Mouse (Mus musculus) lung, embryonic 14.5 days (tissue): Measurements from ENCODE around the gene Zcrb1. TPM values are rescaled to one million over a fixed set of nuclear protein-coding genes. Genes with fewer than 3 reads are reported as not detected.
A peak's percentile ranks its signal among the peaks of the same experiment; 100 is the strongest.
"Not testable (repeated sequence)": the region's sequence is repeated elsewhere in the genome, so short reads cannot be mapped to it uniquely, and the experiment has no call there.

Experiments used
- ATAC-seq: fragments of 200-750 bp; cut with Nextera tagmentation; 2 replicates; pipeline ENCODE4 v1.8.0; 2017; ENCODE audit warnings: mild to moderate bottlenecking, moderate TSS enrichment, moderate library complexity; ENCODE audit not compliant: insufficient read depth
- DNase-seq: peaks from one replicate; pipeline ENCODE4 v3.0.0-alpha.2; 2015
- H3K27ac ChIP-seq: fragments of 300-500 bp; sonication (generic); 2 replicates; pipeline ENCODE4 v1.5.1; 2014; ENCODE audit warnings: low read depth, mild to moderate bottlenecking, moderate library complexity
- H3K27me3 ChIP-seq: fragments of 300-500 bp; sonication (generic); 2 replicates; pipeline ENCODE4 v1.6.1; 2014; ENCODE audit warnings: low read length, control low read depth; ENCODE audit not compliant: insufficient read depth
- H3K36me3 ChIP-seq: fragments of 300-500 bp; sonication (generic); 2 replicates; pipeline ENCODE4 v1.6.1; 2014; ENCODE audit warnings: control low read depth; ENCODE audit not compliant: insufficient read depth
- H3K4me1 ChIP-seq: fragments of 300-500 bp; sonication (generic); 2 replicates; pipeline ENCODE4 v1.6.1; 2014; ENCODE audit warnings: antibody characterized with exemption, control low read depth; ENCODE audit not compliant: insufficient read depth
- H3K4me2 ChIP-seq: fragments of 300-500 bp; sonication (generic); 2 replicates; pipeline ENCODE4 v1.6.1; 2014; ENCODE audit warnings: mild to moderate bottlenecking
- H3K4me3 ChIP-seq: fragments of 300-500 bp; sonication (generic); 2 replicates; pipeline ENCODE4 v1.5.1; 2014; ENCODE audit warnings: low read depth, low read length
- H3K9ac ChIP-seq: fragments of 300-500 bp; sonication (generic); 2 replicates; pipeline ENCODE4 v1.6.1; 2014
- H3K9me3 ChIP-seq: fragments of 300-500 bp; sonication (generic); 2 replicates; pipeline ENCODE4 v1.6.1; 2016; ENCODE audit warnings: low read depth, low read length, control low read depth
- CTCF ChIP-seq: IDR thresholded peaks from 2 replicates; pipeline ENCODE4 v1.5.1; 2016; ENCODE audit warnings: antibody characterized with exemption, low read depth
- WGBS: fragments of 180-500 bp; shearing (Covaris S2); extraction: QIAGEN DNeasy Blood & Tissue Kit; methylation state at CpG from one replicate; pipeline ENCODE4 v1.1.7; 2014; 5-methylcytosine and 5-hydroxymethylcytosine counted together
- polyA plus RNA-seq: library from polyadenylated mRNA; unstranded; fragments of >200 nt; fragmentation: Nextera tagmentation; extraction: Ambion mirVana; gene quantifications from 2 replicates; pipeline ENCODE4 v1.2.1, GENCODE M21; 2014

Gene Zcrb1
- polyA plus RNA-seq, 1 experiment from 2014 or later: 115 TPM

DNA sequence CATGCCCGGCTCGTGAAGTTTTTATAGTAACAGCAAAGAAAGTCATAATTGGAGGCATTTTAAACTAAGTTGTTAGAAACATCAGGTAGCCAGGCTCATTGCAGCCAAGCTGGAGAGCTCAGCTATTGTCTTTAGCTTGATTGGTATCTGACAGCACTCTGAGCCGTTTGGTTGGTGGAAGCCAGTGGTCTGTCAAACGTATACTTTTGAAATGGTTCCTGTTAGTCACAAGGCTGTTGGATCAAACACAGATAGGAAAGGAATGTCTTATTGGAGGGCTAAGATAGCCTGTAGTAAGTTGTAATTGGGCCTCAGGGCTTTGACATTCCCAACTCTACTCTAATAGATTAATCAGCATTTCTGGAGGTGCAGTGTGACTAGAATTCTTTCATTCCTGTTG lies 3.3 kb upstream of the Zcrb1 start:
- Histone ChIP-seq H3K27me3 (no peaks in the 10 kb centered on the region), H3K9ac (no peak overlapping the region), H3K4me3 (no peak overlapping the region), H3K9me3 (no peaks in the 10 kb centered on the region), H3K36me3 (0 out of 2 replicates have a peak, but pooled peaks cover 2% of the 10 kb centered on the region), H3K27ac (no peak overlapping the region), H3K4me1 (peaks cover 12% of the 10 kb centered on the region), H3K4me2 (no peak overlapping the region)
- ATAC-seq: no peak
- DNase-seq: no peak
- WGBS: 55% methylated on average over 4 of the region's 4 CpGs
- TF ChIP-seq CTCF: no peak

DNA sequence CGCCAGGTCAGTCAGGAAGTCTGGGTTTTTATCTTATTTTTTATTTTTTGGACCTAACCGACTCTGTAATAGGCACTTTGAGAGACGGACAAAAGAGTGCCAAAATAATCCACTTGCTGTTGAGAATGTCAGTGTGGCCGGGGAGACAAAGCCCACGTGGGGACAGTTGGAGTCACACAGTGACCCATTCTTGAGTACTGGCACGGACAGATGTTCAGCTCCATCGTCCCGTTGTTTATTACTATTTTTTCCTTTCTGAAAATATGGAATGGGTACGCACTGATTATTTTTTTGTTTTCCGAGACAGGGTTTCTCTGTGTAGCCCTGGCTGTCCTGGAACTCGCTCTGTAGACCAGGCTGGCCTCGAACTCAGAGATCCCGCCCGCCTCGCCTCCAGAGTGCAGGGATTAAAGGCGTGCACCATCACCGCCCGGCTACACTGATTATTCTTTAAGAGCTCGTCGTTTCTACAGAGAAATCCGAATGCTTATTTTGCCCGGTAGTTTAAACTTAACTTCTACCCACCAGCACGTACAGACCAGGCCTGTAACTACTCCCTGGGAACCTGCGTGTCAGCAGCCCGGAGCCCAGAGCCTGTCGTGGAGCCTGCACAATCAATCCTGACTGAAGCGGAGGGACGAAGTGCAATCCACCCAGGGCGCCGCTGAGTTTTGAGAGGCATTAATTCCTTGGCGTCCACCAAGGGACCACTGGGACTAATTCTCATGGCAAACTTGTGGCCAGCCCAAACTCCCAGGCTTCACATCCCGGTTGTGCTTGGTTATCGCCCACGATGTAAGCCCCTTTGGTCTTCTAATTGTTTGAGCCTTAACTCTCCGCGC lies 786 bp upstream of the Zcrb1 start:
- 2% methylated on average over 36 of the region's 36 CpGs for WGBS
- Histone ChIP-seq H3K9me3 (no peaks in the 10 kb centered on the region), H3K4me3 (peak overlapping the region; percentile 97), H3K36me3 (peaks cover 17% of the 10 kb centered on the region), H3K27ac (peak overlapping the region; percentile 89), H3K4me2 (peak overlapping the region; percentile 84), H3K4me1 (peaks cover 13% of the 10 kb centered on the region), H3K9ac (peak overlapping the region; percentile 96), H3K27me3 (no peaks in the 10 kb centered on the region)
- DNase-seq: peak; percentile 24
- peak; percentile 43; the same call in 1 of the 2 replicates for ATAC-seq
- TF ChIP-seq CTCF: no peak

DNA sequence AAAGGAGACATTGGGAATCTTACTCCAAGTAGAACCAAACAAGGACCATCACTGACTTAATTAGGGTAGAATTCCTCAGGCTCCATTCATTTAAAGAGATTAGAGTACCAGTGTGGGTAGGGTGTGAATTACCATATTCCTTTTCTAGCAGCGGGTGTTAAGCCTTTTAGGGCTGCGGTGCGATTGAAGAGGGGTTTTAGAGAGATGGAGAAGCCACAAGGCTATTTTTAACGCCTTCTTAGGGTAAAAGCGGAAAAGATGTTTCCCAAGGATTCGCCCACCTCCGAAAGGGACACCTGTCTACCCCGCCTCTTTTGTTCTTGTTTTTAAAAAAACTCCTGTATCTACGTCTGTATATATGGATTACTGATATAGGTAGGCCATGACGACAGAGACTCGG lies 865 bp downstream of the Zcrb1 start:
- no peak overlapping the region for H3K27ac ChIP-seq
- no peak for TF ChIP-seq CTCF
- no peak for ATAC-seq
- WGBS: 3% methylated on average over 11 of the region's 11 CpGs
- H3K4me3 ChIP-seq: peak overlapping the region; percentile 97
- H3K4me1 ChIP-seq: peaks cover 13% of the 10 kb centered on the region
- no peaks in the 10 kb centered on the region for H3K9me3 ChIP-seq
- no peak for DNase-seq
- peaks cover 34% of the 10 kb centered on the region for H3K36me3 ChIP-seq
- H3K4me2 ChIP-seq: peak overlapping the region; percentile 84
- H3K27me3 ChIP-seq: no peaks in the 10 kb centered on the region
- H3K9ac ChIP-seq: peak overlapping the region; percentile 96

- TF ChIP-seq CTCF: no peak
- WGBS: 65% methylated on average over 5 of the region's 5 CpGs
- DNase-seq: no peak
- Histone ChIP-seq H3K9ac (no peak overlapping the region), H3K36me3 (peaks cover 15% of the 10 kb centered on the region), H3K4me3 (no peak overlapping the region), H3K27me3 (no peaks in the 10 kb centered on the region), H3K4me2 (no peak overlapping the region), H3K9me3 (no peaks in the 10 kb centered on the region), H3K4me1 (no peaks in the 10 kb centered on the region), H3K27ac (no peak overlapping the region)
- ATAC-seq: no peak
These were observed 16.8 kb downstream of the Zcrb1 start for GRCm38 (mm10) chr15:93381337-93381736.

DNA sequence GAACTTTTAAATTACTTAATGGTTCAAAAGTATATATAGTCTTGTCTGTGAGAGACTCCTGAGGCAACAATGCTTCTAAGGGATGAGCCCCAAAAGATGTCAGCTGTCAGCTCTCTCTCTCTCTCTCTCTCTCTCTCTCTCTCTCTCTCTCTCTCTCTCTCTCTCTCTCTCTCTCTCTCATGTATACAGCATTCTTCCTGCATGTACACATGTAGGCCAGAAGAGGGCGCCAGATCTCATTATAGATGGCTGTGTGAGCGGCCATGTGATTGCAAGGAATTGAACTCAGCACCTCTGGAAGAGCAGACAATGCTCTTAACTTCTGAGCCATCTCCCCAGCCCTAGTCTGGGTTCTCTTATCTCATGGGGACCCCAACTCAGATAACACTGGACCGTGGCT lies 19.0 kb downstream of the Zcrb1 start:
- Histone ChIP-seq H3K4me2 (no peak overlapping the region), H3K36me3 (no peaks in the 10 kb centered on the region), H3K9me3 (no peaks in the 10 kb centered on the region), H3K4me3 (no peak overlapping the region), H3K27ac (no peak overlapping the region), H3K4me1 (no peaks in the 10 kb centered on the region), H3K9ac (no peak overlapping the region), H3K27me3 (no peaks in the 10 kb centered on the region)
- peak; percentile 50 for TF ChIP-seq CTCF
- ATAC-seq: no peak
- WGBS: 67% methylated on average over 3 of the region's 3 CpGs
- peak; percentile 21 for DNase-seq

- no peak for ATAC-seq
- Histone ChIP-seq H3K4me2 (no peak overlapping the region), H3K4me3 (no peak overlapping the region), H3K27ac (no peak overlapping the region), H3K27me3 (no peaks in the 10 kb centered on the region), H3K9ac (no peak overlapping the region), H3K36me3 (no peaks in the 10 kb centered on the region), H3K9me3 (no peaks in the 10 kb centered on the region), H3K4me1 (no peaks in the 10 kb centered on the region)
- no peak for DNase-seq
- TF ChIP-seq CTCF: no peak
- WGBS: 85% methylated on average over 5 of the region's 5 CpGs
These were observed 22.4 kb downstream of the Zcrb1 start for GRCm38 (mm10) chr15:93375696-93376095.

DNA sequence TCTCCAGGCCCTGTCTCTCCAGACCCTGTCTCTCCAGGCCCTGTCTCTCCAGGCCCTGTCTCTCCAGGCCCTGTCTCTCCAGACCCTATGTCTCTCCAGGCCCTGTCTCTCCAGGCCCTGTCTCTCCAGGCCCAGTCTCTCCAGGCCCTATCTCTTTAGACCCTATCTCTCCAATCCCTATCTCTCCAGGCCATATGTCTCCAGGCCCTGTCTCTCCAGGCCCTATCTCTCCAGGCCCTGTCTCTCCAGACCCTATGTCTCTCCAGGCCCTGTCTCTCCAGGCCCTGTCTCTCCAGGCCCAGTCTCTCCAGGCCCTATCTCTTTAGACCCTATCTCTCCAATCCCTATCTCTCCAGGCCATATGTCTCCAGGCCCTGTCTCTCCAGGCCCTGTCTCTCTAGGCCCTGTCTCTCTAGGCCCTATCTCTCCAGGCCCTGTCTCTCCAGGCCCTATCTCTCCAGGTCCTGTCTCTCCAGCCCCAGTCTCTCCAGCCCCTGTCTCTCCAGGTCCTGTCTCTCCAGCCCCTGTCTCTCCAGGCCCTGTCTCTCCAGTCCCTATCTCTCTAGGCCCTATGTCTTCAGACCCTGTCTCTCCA lies 25.5 kb downstream of the Zcrb1 start:
- not testable (repeated sequence) for H3K4me1 ChIP-seq, ATAC-seq, H3K9ac ChIP-seq, H3K27me3 ChIP-seq, H3K9me3 ChIP-seq, H3K27ac ChIP-seq, H3K4me3 ChIP-seq, H3K36me3 ChIP-seq, DNase-seq, H3K4me2 ChIP-seq
